Mouse (Mus musculus) CH12.LX (cell line): ENCODE measurements at regions not wholly inside any gene's neighbourhood (a gene's known extent, or its start where the extent isn't known, plus 50 kb on each side); places are given as distances from the start of the nearest gene placed in this dataset.

Experiments
- CHD1 ChIP-seq: IDR thresholded peaks from 2 replicates; pipeline ENCODE4 v1.6.1; 2012; ENCODE audit warnings: low read depth, low read length, improper control_type of control experiment, inconsistent platforms
- CTCF ChIP-seq, 2 experiments: IDR thresholded peaks in 1 of 2; conservative IDR thresholded peaks in 1 of 2; 2 replicates each; pipeline ENCODE4 v1.5.1; 2011 to 2012; ENCODE audit warnings: low read depth in 2 of 2, low read length in 2 of 2, improper control_type of control experiment in 1 of 2, inconsistent platforms in 1 of 2, mild to moderate bottlenecking in 1 of 2, moderate library complexity in 1 of 2
- ELF1 ChIP-seq: IDR thresholded peaks from 2 replicates; pipeline ENCODE4 v1.6.1; 2014; ENCODE audit warnings: low read depth, mild to moderate bottlenecking, inconsistent platforms, low read length, improper control_type of control experiment
- EP300 ChIP-seq: IDR thresholded peaks from 2 replicates; pipeline ENCODE4 v1.6.1; 2011; ENCODE audit warnings: low read length, improper control_type of control experiment
- MEF2A ChIP-seq: IDR thresholded peaks from 2 replicates; pipeline ENCODE4 v1.6.1; 2014; ENCODE audit warnings: low read depth, mild to moderate bottlenecking, inconsistent platforms, low read length, improper control_type of control experiment, borderline replicate concordance
- MXI1 ChIP-seq: IDR thresholded peaks from 2 replicates; pipeline ENCODE4 v1.6.1; 2011; ENCODE audit warnings: mild to moderate bottlenecking, low read depth, low read length, improper control_type of control experiment
- NELFE ChIP-seq: IDR thresholded peaks from 2 replicates; pipeline ENCODE4 v1.6.1; 2011; ENCODE audit warnings: low read depth, low read length, improper control_type of control experiment
- NRF1 ChIP-seq: IDR thresholded peaks from 2 replicates; pipeline ENCODE4 v1.6.1; 2014; ENCODE audit warnings: low read depth, mild to moderate bottlenecking, inconsistent platforms, low read length, improper control_type of control experiment, moderate library complexity
- POLR2A ChIP-seq: IDR thresholded peaks from 2 replicates; pipeline ENCODE4 v1.6.1; 2011; ENCODE audit warnings: low read depth, mild to moderate bottlenecking, improper control_type of control experiment, low read length
- RAD21 ChIP-seq: IDR thresholded peaks from 2 replicates; pipeline ENCODE4 v1.6.1; 2011; ENCODE audit warnings: low read depth, mild to moderate bottlenecking, low read length, improper control_type of control experiment, moderate library complexity
- RCOR1 ChIP-seq: conservative IDR thresholded peaks from 2 replicates; pipeline ENCODE4 v1.6.1; 2012; ENCODE audit warnings: low read depth, mild to moderate bottlenecking, inconsistent platforms, low read length, improper control_type of control experiment
- SIN3A ChIP-seq: IDR thresholded peaks from 2 replicates; pipeline ENCODE4 v1.6.1; 2012; ENCODE audit warnings: low read length, improper control_type of control experiment, inconsistent platforms

DNA sequence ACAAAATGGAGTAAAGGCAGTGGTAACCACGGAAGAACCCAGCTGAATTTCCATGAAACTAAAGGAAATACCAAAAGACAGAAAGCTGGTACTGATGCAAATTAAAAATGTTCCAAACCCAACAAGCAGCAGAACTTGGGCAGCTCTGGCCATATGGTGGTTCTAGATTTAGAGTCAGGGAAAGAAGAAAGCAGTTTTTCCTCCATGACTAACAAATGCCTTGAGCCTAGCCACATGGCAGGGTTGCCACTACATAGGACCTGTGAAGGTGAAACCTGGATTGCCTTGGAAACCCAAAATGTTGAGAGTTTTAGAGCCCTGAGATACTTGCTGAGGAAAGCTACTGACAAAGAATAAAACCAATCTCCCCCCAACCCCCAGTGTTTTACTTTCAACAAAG is 701.5 kb upstream of the Foxg1 start:
- TF ChIP-seq CTCF (conservative IDR thresholded peaks at IDR 0.05 in 1 of 2, IDR thresholded peaks at IDR 0.05 in 1 of 2; ENCODE audit: low read depth in 2 of 2, low read length in 2 of 2) (no peak), POLR2A (no peak), CHD1 (no peak), RCOR1 (no peak), SIN3A (no peak), MEF2A (no peak), EP300 (no peak), RAD21 (no peak), ELF1 (no peak), NRF1 (no peak), MXI1 (no peak), NELFE (no peak)
